Mouse (Mus musculus) ZHBTc4 (cell line): ENCODE data around the gene Igfn1.
A peak's percentile ranks its signal among the peaks of the same experiment; 100 is the strongest.

Experiments used
- DNase-seq: peaks from one replicate; pipeline ENCODE4 v3.0.0-alpha.2; 2011; ENCODE audit warnings: low read depth, low spot score

The Igfn1 gene

GRCm38 (mm10) chr1:136007211-136008158, 1.3 kb upstream of the Igfn1 start, which contains the start of gene Tmem9:
TSS of gene Tmem9 (plus strand) at chr1:136008150.
- DNase-seq, result peak; percentile 92

DNA sequence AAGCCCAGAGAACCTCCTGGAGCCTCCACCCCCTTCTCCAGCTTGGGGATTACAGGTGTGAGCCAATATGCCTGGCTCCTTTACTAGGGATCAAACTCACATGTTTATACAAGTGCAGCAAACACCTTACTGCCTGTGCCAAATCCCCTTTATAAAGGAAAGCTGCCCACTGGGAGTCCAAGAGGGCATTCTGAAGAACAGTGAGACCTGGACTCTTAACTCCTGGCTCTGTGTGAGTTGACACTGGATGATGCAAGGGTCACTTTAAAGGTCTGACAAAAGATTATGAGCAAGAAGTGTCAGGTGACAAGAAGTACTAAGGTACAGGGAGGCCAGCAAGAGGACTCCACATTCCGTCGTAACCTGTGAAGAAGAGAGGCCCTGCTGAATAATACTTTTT, 4.7 kb downstream of the Igfn1 start:
- no peak for DNase-seq

- no peak for DNase-seq
These were observed 6.3 kb downstream of the Igfn1 start for GRCm38 (mm10) chr1:135999720-136000287.

DNA sequence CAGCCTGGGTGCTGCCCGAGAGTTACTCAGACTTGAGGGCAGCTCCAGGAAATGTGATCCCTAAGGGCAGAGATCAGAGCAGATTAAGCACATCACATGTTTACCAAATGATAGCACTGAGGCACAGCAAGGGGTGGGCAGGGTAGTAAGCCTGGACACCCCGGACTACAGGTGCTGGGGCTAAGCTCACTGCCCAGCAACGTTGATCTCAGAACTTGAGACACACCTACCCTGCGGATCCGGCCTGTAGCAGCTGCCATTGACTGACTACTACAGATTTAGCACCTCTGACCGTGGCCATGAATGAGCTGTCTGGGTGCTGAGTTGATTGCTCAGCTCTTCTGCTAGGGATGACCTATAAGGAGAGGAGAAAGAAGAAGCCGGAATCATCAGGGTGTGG, 8.6 kb downstream of the Igfn1 start:
- no peak for DNase-seq

- DNase-seq, result no peak
These were observed 12.7 kb downstream of the Igfn1 start for GRCm38 (mm10) chr1:135993470-135993869.

GRCm38 (mm10) chr1:135989876-135990275, 16.3 kb downstream of the Igfn1 start:
- no peak for DNase-seq

DNA sequence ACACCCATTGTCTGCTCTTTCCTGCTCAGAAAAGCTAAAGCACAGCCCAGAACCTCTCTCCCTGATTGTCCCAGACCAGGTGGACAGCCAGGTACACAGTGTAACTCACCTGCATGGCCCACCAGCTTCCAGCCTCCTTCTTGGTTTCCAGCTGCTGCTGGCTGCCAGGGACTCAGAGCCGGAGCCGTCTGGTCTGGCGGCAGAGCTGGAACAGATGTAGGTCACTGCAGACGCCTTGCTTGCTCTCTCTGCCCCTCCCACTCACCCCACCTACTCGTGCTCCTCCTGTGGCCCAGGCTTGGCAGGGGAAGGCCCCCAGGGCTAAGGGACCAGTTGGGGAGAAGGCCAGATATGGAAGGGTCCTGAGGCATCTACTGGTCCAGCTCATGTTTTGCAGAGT, 22.0 kb downstream of the Igfn1 start:
- no peak for DNase-seq

- no peak for DNase-seq
These were observed 33.6 kb downstream of the Igfn1 start for GRCm38 (mm10) chr1:135972576-135972975.

DNA sequence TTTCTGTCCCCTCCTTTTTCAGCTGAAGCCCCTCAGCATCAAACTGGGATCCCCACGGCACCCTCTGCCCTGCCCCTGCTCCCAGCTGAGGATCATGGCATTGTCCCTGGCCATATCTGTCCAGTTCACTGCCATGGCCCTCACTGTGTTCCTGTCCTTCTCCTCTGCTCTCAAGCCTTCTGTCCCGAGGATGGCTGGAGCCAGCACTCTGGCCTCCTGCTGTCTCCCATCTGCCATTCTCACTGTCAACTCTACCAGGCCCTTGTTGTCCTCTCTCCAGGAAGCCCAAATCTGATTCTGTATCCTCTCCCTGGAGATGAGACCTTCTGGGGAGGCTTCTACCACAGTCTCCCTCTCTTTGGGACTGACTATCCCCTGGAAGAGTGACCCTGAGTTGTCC, 35.7 kb downstream of the Igfn1 start:
- DNase-seq, result no peak

DNA sequence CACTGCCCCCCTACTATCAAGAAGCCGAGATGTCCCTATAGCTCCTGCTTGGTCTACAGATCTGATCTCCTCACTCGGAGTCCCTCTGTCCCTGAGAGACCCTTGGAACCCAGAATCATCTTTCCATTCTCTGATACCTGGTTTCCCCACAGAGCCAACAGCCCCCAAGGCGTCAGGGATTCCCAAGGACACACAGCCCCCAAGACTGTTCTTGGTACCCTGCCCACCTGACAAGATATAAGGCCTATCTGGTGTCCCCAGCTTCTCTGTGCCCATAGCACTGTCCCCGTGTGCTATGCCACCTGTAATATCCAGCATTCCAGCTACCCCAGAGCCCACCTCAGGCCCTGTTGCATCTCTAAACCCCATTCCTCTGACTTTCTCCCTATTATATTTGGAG, 38.4 kb downstream of the Igfn1 start:
- no peak for DNase-seq

DNA sequence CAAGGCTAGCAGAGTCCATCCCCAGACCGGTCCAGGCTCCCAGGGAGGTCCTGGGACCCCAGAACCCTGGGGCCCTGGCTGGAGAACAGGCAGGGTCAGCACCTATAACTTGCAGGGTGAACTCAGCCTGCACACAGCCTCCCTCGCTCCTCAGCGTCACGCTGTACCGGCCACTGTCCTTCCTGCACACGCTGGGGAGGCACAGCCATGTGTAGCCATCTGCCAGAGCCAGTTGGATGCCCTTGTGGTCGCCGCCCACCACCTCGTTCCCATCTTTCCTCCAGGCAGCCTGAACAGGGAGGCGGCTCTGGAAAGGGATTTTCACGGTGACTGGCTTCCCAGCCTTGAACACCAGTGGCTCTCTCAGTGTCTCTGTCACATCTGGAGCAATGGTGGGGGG, 41.6 kb downstream of the Igfn1 start:
- DNase-seq, result no peak

GRCm38 (mm10) chr1:135963177-135963576, 43.0 kb downstream of the Igfn1 start:
- DNase-seq, result no peak

DNA sequence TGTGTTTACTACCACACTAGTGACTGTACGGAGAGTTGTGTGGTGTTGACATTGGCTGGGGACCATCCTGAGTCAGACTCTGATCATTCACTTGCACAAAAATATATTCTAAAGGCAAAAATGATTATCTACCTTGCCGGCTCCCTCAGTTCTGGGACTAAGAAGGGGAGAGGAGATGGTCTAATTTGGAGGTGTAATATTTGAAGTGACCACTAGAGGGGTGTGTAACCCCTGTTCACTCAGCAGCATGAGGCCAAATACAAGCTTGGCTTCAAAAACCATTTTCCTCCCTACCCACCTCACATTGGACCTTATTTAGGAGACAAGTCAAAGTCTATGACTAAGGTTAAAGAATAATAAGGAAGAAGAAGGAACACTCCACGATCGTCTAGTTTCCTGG, 47.7 kb downstream of the Igfn1 start:
- DNase-seq, result peak; percentile 66

- no peak for DNase-seq
These were observed 57.3 kb downstream of the Igfn1 start for GRCm38 (mm10) chr1:135948871-135949270.

GRCm38 (mm10) chr1:135946247-135946646, 59.9 kb downstream of the Igfn1 start:
- no peak for DNase-seq

GRCm38 (mm10) chr1:135945711-135946110, 60.4 kb downstream of the Igfn1 start:
- DNase-seq, result peak; percentile 83

GRCm38 (mm10) chr1:135944526-135945259, 61.4 kb downstream of the Igfn1 start:
- peak; percentile 82 for DNase-seq

GRCm38 (mm10) chr1:135943713-135944112, 62.4 kb downstream of the Igfn1 start:
- DNase-seq, result no peak

GRCm38 (mm10) chr1:135942116-135942515, 64.0 kb downstream of the Igfn1 start:
- DNase-seq, result no peak

DNA sequence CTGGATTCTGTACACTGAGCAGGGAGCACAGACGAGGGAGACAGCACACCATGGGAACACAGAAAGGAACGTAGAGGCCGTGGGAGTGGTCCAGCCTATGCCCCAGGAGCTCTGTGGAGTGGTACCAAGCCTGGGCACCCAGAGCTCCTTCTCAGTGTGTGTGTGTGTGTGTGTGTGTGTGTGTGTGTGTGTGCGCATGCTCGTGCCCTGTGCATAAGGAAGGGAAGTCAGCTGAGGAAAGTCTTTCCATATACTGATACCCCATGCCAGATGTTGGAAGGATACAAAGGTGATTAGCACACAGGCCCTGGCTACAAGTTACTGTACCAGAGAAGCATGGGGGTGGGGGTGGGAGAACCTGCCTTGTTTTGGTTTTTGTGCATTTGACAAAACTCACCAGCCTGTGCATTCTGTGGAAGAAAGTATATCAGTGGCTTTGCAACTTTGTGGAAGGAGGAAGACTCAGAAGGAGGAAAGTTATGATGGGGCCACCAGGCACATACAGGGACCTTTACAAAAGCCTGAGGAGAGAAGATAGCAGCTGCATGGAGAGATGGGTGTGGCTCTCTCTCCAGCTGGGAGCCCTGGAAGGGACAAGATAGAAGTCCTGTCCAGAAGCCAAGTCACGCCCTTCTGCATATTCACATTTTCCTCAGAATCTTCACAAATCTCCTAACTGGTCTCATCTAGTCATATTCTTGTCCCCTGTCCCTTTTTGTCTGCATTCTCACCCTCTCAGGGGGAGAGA, 64.7 kb downstream of the Igfn1 start:
- peak; percentile 26 for DNase-seq

DNA sequence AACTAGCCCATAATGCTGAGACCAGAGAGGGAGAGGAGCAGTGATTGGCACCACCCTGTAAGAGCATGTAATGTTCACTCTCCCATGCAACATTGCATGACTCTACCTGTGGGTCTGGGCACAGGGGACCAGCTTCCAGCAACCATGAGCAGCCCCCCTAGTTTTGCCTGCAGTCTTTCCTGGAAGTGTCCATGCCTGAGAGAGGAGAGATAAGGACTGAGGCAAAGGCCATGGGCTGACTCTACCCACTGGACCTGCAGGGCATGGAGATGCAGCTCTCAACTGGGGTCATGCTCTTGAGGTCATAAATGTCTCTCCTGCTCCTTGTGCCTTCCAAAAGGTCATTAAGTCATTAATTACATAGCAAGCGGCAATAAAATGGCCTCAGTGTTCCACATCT, 70.1 kb downstream of the Igfn1 start:
- DNase-seq, result no peak
